Mouse (Mus musculus) lung, postnatal 14 days (tissue): ENCODE data around the gene Areg.

Source experiments
- DNase-seq: peaks from one replicate; pipeline ENCODE4 v3.0.0; 2021

The Areg gene

DNA sequence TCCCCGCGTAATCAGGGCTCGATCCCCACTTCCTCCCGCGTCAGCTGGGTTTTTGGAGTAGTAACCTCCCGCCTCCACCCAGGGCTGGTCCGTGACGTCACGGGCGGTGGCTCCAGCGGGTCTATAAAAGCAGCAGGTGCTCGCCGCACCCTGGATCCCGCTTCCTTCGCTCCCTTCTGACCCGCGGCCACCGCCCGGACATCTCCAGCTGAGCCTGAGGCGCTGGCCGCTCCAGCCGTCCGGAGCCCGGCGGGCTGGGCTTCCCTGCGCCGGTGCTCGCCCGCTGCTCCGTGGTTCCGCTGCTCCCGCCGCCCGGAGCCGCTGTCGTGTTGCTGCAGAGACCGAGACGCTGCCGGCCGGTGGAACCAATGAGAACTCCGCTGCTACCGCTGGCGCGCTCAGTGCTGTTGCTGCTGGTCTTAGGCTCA lies at the start of gene Areg:
Areg (plus strand) TSS at position 154 of the 428 bp plus-strand sequence.
- DNase-seq: peak; percentile 50

- no peak for DNase-seq
These were observed 49.1 kb upstream of the Areg start for GRCm38 (mm10) chr5:91090301-91090700.

DNA sequence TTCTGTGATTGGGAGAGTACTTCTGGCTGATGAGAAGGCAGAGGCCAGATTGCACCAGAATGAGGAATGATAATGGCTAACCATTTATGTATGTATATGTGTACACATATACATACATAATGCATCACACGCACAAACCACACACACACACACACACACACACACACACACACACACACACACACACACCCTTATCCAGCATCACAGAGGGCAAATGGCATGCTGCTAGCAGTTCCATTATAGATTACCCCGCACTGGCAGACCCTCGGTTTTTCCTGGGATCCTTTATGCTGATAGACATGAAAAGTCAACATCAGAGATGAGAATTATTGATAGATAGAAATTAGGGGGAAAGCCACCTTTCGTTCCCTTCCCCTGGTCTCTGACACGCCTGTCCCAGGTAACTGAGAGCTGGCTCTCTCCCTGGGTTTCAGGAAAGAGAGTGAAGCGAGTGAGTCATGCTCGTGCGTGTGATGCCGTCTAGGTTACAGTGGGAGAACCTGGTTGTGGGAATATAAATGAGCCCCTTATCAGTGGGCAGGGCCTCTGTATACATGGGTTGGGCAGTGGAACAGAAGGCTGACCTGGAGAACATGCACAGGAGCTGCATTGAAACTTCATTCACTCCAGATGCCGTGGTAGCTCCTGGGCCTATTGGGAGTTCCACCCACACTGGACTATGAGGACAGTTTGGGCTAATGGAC lies 41.3 kb upstream of the Areg start:
- no peak for DNase-seq

DNA sequence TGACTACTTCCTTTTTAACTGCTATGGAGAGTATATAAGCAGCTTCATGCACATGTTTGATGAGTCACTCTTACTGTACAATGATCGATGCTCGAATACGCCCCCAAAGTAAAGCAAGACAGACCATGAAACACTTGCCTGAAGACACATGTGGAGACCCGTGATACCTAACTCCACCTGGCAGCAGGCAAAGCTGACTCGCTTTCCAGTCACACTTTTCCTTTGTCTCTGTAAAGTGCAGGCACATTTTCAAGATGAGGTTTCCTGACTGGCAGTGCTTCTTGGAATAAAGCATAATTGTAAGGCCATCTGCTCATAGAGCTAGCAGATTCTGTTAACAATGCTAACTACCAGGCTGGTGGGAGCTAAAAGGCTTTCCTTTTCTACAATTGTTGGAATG lies 37.7 kb upstream of the Areg start:
- no peak for DNase-seq

DNA sequence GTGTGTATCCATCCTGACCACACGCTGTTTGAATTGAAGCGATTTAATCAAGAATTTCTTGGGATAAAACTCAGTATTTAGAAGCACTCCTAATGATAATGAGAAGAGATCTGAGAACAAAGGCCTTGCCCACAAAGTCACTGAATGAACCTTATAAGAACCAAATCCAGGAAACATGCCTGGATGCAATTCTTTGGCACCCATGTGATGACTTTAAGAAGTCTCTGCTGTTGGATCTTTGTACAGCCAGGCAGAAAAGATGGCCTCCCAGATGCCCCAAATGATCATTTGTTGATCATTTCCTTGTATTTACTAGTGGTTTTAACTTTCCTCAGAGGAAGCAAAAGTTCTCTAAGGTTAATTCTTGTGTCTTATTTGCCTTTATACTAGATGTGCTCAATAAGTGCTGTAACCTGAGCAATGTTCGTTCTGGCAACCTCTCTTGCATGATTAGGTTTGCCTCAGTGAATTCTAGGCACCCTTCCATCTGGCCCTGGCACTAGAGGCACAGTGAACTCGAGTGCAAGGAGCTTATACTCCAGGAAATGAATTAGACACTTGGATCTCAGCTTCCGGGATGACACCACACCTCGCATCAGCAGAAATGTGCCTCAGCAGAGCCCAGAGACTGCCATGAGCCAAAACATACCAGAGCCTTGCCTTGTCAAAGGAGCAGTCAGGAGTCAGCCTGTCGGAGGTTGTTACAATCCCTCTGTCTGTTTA lies 35.3 kb upstream of the Areg start:
- no peak for DNase-seq

DNA sequence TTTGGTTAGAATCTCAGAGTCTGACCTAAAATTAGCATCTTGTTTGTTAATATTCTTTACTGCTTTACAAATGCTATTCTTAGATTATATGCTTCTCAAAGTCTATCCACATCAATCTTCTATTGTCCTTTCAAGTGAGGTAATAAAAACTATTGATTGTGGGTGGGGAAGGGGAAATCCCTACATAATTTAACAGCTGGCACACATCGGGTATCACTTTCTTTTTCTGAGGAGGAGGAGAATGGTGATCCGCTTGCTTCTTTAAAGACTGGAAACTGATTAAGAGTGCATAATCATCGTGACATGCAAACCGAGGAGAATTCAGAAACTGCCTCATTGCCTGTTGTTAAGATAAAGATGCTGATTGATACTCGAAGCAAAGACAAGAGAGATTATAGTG lies 33.2 kb upstream of the Areg start:
- no peak for DNase-seq

DNA sequence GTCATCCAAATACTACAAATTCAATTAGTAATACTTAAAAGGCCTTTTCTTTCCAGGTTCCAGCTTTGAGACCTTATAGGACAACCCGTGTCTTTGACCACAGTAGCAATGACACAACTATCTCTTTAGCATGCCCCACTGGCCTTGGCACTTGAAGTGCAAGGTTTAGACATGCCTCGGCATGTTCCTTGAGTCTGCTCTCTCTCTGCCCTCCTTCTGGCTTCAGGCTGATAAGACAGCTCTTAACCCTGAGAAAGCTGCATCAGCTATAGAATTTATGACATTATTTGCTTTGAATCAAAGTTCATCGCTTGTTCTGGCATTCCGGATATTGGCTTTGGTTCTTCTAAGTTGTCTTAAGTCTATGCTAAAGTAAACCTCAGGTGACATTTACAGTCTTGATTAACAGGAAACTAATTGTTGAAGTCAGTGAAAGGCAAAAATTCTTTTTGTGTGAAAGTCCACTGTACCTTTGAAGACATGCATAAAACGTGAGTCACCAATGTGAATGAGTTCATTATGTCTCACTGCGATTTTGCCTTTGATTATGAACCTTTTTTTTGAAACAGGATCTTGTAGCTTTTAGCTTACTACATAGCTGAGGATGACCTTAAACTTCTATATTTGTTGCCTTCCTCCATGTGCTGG lies 29.3 kb upstream of the Areg start:
- no peak for DNase-seq

DNA sequence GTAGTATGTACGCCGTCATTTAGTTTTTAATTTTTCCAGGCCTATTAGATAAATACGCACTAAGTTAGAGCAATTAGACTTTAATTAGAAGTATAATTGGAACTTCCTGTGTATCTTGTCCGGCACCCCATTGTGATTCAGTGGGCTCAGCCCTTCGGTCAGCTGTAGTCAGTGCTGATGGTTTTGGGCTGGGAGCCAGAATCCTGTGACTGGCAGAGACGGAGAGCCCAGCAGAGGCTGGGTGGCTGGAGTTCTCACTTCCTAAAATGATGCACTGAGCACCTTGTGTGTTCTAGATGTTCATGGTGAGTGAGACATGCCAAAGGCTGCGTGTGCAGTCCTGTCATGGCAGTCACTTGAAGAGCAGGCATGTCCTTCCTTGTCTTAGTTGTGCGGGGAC lies 28.4 kb upstream of the Areg start:
- no peak for DNase-seq

DNA sequence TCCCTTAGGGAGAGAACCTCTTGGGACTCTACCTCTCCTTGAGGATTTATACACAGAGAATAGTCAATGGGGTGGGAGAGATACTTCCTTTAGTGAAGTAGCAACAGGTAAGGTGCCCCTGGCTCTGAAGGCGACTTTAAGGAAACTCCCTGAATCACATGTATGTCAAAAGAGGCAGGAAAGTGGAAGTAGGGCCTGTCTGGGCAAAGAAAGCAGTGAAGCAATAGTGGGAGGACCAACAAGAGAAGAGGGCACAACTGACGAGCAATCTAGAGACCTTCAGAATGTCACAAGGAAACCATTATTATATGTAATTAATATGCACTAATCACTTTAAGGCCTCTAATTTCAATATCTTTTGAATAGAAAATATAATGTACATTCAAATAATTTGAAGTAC lies 25.4 kb upstream of the Areg start:
- no peak for DNase-seq

GRCm38 (mm10) chr5:91114574-91114973 lies 24.8 kb upstream of the Areg start:
- DNase-seq: no peak

DNA sequence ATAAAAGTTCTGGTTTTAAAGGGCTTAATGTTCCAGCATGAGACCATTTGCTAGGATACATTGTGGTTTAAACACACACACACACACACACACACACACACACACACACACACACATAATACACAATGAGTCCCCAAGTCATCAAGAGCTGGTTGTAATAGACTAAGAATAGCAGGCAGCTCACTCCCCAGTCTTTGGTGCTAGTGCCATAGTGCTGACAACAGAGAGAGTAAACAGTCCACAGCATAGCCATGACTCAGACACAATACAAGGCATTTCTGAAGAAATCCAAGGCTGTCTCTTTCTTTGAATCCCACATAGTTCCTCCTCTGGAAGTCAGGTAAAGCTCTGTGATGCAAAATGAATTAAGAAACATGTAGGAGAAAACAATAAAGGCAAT lies 20.8 kb upstream of the Areg start:
- no peak for DNase-seq

GRCm38 (mm10) chr5:91123404-91123803 lies 16.0 kb upstream of the Areg start:
- no peak for DNase-seq

GRCm38 (mm10) chr5:91124140-91124539 lies 15.3 kb upstream of the Areg start:
- DNase-seq: no peak

- DNase-seq: no peak
These were observed 12.8 kb upstream of the Areg start for GRCm38 (mm10) chr5:91126623-91127022.

DNA sequence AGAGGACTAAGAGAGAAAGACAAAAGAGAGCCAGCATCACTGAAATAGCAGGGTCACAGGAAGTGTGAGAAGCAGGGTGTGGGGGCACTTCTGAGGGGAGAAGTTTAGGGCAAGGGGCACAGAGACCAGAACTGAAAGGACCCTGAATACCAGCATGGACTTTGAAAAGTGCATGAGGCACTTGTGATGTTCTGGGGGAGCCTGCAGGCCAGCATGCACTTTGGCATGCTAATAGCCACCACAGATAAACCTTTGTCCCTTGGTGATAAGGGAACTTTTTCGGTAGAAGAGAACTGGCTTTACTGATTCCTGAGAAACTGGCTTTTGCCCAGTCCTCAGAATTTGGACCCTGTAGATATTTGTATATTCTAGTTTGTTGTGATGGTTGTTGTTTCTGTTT lies 4.4 kb upstream of the Areg start:
- DNase-seq: no peak

GRCm38 (mm10) chr5:91138970-91139369 lies 429 bp upstream of the Areg start:
- no peak for DNase-seq

DNA sequence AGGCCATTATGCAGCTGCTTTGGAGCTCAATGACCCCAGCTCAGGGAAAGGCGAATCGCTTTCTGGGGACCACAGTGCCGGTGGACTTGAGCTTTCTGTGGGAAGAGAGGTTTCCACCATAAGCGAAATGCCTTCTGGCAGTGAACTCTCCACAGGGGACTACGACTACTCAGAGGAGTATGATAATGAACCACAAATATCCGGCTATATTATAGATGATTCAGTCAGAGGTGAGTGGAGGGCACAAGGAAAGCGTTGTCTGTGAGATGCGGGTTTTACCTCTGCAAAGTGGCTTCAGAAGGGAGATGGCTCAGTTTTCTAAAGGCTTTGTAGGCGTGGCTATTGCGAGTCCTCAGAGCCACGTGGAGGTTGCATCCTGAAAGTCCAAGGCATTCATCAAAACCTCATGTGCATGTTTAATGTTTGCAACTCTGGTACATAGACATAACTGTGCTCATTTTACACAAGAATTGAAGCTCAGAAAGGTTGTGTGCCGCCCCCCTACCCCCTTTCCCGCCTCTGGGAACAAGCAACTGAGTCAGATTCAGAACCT lies 1.6 kb downstream of the Areg start:
- DNase-seq: no peak

- no peak for DNase-seq
These were observed 5.6 kb downstream of the Areg start for GRCm38 (mm10) chr5:91144971-91145370.

DNA sequence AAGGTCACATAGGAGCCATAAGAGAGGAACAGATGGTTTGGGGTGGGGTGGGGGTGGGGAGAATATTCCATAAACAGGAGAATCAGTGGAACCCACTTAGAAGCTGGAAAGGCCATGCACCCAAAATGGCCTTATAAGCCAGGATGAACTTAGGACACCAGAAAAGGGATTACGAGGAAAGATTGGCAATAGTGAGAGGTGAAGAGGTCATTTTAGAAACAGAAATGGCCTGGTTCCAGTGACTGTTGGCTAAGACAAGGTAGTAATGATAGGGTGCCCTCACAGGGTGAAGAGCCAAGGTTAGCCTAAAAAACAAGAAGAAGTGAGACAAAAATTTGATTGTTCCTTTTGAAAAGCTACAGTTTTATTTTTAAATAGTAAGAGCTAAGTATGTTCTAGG lies 7.6 kb downstream of the Areg start:
- DNase-seq: no peak

GRCm38 (mm10) chr5:91148054-91148453 lies 8.7 kb downstream of the Areg start:
- no peak for DNase-seq

DNA sequence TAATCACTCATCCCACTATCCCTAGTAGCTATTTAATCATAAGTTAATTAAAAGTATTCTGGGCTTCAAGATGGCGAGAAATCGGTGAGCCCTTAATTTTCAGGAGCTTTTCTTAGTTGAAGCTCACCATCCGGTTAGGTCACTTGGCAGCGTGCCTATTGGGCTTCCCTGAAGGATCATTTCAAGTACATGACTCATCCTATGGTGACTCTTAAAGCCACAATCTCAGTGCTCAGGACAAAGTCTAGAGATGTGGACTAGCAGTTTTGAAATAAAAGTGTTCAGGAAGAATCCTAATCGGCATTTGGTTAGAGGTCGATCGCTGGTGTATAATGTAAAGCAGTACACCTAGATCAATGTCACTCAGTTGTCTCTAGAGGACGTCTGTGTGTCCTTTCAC lies 17.3 kb downstream of the Areg start:
- DNase-seq: peak; percentile 12

- DNase-seq: no peak
These were observed 17.8 kb downstream of the Areg start for GRCm38 (mm10) chr5:91157169-91157568.

DNA sequence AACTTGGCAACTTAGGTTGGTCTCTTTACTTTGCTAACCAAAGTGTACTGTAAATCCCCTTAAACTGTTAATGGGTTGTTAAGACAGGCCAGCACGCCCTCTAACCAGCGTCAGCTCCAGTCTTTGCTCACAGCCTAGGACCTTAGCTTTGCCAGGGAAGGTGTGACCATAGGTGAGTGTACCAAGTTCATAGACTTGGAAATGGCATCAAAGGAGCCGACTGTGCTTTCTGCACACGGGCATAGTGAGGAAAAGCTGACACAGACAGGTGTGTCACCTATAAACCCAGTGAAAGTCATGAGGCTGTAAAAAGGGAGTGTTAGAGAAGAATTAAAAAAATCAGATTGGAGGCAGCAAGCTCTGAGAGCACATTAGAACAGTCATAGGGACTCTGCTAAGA lies 23.4 kb downstream of the Areg start:
- no peak for DNase-seq

- no peak for DNase-seq
These were observed 27.2 kb downstream of the Areg start for GRCm38 (mm10) chr5:91166601-91167000.
